In the genomic region with DNA sequence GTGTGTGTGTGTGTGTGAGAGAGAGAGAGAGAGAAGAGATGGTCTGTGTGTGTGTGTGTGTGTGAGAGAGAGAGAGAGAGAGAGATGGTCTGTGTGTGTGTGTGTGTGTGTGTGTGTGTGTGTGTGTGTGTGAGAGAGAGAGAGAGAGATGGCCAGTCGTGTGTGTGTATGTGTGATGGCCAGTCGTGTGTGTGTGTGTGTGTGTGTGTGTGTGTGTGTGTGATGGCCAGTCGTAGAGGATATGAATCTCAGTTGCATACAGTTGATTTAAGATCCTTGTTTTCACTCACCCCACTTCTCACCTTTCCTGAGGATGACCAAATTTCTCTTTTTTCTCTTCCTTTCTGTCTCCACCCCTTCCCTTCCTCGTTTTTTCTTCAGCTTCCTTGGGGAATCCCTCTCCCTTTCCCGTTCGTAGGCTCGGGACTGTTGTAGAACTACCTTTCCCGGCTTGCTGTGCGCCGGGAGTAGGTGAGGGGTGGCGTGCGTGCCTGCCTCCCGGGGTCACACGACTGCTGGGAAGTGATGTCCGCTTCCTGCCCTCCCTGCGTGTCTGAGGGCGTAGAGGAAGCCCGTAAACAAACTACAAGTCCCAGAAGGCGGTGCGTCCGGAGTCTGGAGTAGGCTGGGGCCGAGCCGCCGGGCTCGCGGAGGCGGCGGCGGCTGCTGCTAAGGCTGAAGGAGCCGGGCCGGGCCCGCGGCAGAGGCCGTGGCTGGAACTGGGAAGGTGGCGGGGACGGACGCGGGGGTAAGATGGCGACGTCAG, we compare ENCODE assay signal across 8 mouse cellular contexts. TPM values are rescaled to one million over a fixed set of nuclear protein-coding genes. Genes with fewer than 3 reads are reported as not detected.
DNase-seq lines count a peak whose midpoint lies in the region; ATAC-seq lines count a peak whose summit lies in the region.

Gene Crtc2, plus strand, starts transcription at position 511 of the 766 bp plus-strand sequence.

- peak within 1 kb of the TSS; percentile 87 for H3K27ac ChIP-seq in hindbrain, embryonic 16.5 days (ENCODE audit: low read depth, low read length)
- peak within 1 kb of the TSS; percentile 44 for H3K27ac ChIP-seq in macrophage

- H3K9ac ChIP-seq in hindbrain, embryonic 16.5 days (ENCODE audit: low read depth, low read length), result peak within 1 kb of the TSS; percentile 92

- H3K27me3 ChIP-seq in hindbrain, embryonic 16.5 days (replicated peaks; ENCODE audit: control insufficient read depth, insufficient read depth, low read length), result no peaks in the 10 kb centered on the region

- WGBS in hindbrain, embryonic 16.5 days, result under 1% methylated on average over 37 of the region's 40 CpGs
- WGBS in macrophage (ENCODE audit: missing documents), result 2% methylated on average over 38 of the region's 40 CpGs

- H3K79me2 ChIP-seq in macrophage (ENCODE audit: inconsistent target), result peaks cover 72% of the 10 kb centered on the region

- ATAC-seq in hindbrain, embryonic 16.5 days, result peak; percentile 97

- H3K4me3 ChIP-seq in hindbrain, embryonic 16.5 days (ENCODE audit: low read length), result peak within 1 kb of the TSS; percentile 92
- H3K4me3 ChIP-seq in macrophage (ENCODE audit: inconsistent target), result peak within 1 kb of the TSS; percentile 81

- peaks cover 16% of the 10 kb centered on the region for H3K4me1 ChIP-seq in hindbrain, embryonic 16.5 days (ENCODE audit: control insufficient read depth, insufficient read depth, low read depth, low read length)

- peak; percentile 93 for DNase-seq in WW6 (ENCODE audit: low read depth, low spot score)
- peak; percentile 75 to 92 for DNase-seq in cerebellum, postnatal 4 days (ENCODE audit: low spot score in 2 of 2)
- peak; percentile 97 for DNase-seq in gastrocnemius, adult 18-20 months (ENCODE audit: low spot score)
- peak; percentile 96 to 98 for DNase-seq in left cerebral cortex, adult 18-20 months (ENCODE audit: low spot score in 2 of 2)
- DNase-seq in right cerebral cortex, adult 18-20 months, result peak; percentile 99
- peak; percentile 81 for DNase-seq in urinary bladder, postnatal 10 days (ENCODE audit: low spot score)

- peaks cover 10% of the 10 kb centered on the region; the same call in 1 of the 2 replicates for H3K36me3 ChIP-seq in hindbrain, embryonic 16.5 days (ENCODE audit: control insufficient read depth, insufficient read depth, low read length)
- H3K36me3 ChIP-seq in macrophage (ENCODE audit: inconsistent target), result peaks cover 32% of the 10 kb centered on the region

- H3K9me3 ChIP-seq in hindbrain, embryonic 16.5 days (ENCODE audit: control insufficient read depth, low read length), result no peaks in the 10 kb centered on the region

- peak within 1 kb of the TSS; percentile 96 for H3K4me2 ChIP-seq in hindbrain, embryonic 16.5 days (ENCODE audit: low read length)

RNA-seq across cellular contexts. Expression of gene Crtc2, which starts in this region (rescaled TPM):
- total RNA-seq in gastrocnemius, adult 18-20 months (2021), result 10 to 100 TPM; 13.7 to 16.2 TPM
- polyA plus RNA-seq in hindbrain, embryonic 16.5 days (2015; fragmentation: Nextera tagmentation; extraction: Ambion mirVana), result 19.6 and 25.3 TPM in 2 replicates
- total RNA-seq in left cerebral cortex, adult 18-20 months (2021), result 10 to 100 TPM; 35.4 to 38.8 TPM
- total RNA-seq in macrophage (2018; cell fraction: chromatin; rRNA removed), result 100 to 1,000 TPM in 23 of 26 experiments, 10 to 100 TPM in 3; 91.2 to 489 (median 146) TPM
- 10 to 100 TPM; 25.7 to 61.7 (median 31.1) TPM for total RNA-seq in macrophage (2018; cell fraction: cytosol; rRNA removed)
- 100 to 1,000 TPM in 16 of 26 experiments, 10 to 100 TPM in 10; 53.4 to 348 (median 110) TPM for total RNA-seq in macrophage (2018; cell fraction: nucleus; rRNA removed)
- polyA plus RNA-seq in macrophage (2018), result 15.7 to 39.3 TPM (median 26.5 TPM) in 3 replicates

Comparison
In these comparisons a context has a peak if more than half of its experiments do, and no peak if none do; other contexts are left out.
1. Peak in every context shown above with its lines: DNase-seq, ATAC-seq, H3K4me3 ChIP-seq and H3K27ac ChIP-seq.